Mouse (Mus musculus) left cerebral cortex, postnatal 36 days (tissue): ENCODE results near the gene Iqcc. TPM values are rescaled to one million over a fixed set of nuclear protein-coding genes. Genes with fewer than 3 reads are reported as not detected.

Experiments
- DNase-seq, 2 experiments: peaks; one replicate each; pipeline ENCODE4 v3.0.0; 2021 to 2022; ENCODE audit warnings: low spot score in 2 of 2, mixed read lengths in 1 of 2
- intact Hi-C: fragments of 180-260 bp; cut with DNase I; formaldehyde crosslinking; loops from one replicate; pipeline ENCODE4 v1.15.1; 2025
- total RNA-seq, 2 experiments: library from RNA; stranded (reverse); gene quantifications; 2 replicates each; pipeline ENCODE4 v1.2.3; 2021

Gene Iqcc
- total RNA-seq, 2 experiments from 2014 or later = 27.5 to 36.2 TPM

DNA sequence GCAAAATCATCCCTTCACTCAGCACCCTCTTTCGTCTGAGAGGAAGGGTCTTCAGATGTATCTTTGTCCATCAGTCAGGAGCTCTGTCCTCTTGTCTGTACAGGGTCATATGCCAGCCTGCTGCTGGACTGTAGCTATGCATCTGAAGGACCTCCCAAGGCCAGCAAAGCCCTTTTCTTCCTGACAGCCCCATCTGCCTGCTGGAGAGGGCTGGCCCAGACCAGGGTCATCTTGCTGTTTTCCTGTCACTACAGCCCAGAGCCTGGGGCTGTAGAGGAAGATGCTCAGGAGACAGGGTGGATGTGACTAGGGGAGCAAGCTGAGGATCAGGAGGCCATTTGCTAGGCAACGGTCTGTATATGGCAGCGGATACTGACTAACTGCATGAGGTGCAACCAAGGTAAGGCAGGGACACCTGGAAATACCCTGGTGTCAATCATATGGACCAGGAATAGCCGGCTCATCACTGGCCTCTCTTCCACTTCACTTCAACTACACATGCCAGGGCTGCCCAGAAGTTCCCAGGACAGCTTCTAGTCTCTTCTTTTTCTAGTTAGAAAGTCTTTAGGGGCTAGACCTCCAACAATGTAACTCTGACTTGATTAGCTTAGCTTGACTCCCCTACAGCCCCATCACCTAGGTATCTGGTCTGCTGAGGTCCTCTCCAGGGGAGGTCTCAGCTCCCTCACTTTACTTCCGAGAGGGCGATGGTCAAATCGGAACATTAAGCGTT, 4.1 kb upstream of the Iqcc start:
- no peak for DNase-seq
- intact Hi-C loops = no loop called here

- intact Hi-C loops = no loop called here
- DNase-seq = no peak
Measured at GRCm38 (mm10) chr4:129622120-129622802, 3.4 kb upstream of the Iqcc start.

DNA sequence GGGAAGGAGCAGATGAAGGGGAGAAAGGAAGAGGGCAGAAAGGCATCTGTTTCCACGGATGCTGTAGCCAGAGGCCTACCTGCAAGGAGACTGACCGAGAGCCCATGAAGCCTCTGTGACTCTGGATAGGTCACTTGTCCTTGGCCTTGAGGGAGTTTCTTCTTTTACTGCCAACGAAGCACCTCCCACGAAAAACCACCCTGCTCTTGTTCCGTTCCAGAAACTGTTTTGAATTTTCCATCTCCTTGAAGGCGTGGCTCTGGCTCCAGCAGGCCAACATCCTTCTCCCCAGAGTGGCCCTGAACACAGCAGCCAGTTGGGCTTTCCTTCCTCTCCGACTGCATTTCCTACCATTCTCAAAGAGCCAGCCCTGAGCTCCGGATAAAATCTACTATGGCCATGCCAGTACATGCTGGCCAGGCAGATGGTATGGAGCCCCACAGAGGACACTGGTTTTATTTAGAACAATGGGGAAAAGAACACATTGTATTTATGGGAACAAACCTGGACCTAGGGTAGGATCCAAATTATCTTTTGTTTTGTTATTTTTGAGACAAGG, 2.5 kb upstream of the Iqcc start:
- no peak for DNase-seq
- intact Hi-C loops = no loop called here

- intact Hi-C loops = no loop called here
Measured at GRCm38 (mm10) chr4:129620419-129621282, 1.8 kb upstream of the Iqcc start.

GRCm38 (mm10) chr4:129618031-129618430, 868 bp downstream of the Iqcc start:
- intact Hi-C loops = no loop called here
- DNase-seq = no peak

More at GRCm38 (mm10) chr4:129620419-129621282, 1.8 kb upstream of the Iqcc start:
- no peak for DNase-seq

GRCm38 (mm10) chr4:129617121-129617641, 1.7 kb downstream of the Iqcc start:
- intact Hi-C loops = no loop called here
- no peak for DNase-seq

DNA sequence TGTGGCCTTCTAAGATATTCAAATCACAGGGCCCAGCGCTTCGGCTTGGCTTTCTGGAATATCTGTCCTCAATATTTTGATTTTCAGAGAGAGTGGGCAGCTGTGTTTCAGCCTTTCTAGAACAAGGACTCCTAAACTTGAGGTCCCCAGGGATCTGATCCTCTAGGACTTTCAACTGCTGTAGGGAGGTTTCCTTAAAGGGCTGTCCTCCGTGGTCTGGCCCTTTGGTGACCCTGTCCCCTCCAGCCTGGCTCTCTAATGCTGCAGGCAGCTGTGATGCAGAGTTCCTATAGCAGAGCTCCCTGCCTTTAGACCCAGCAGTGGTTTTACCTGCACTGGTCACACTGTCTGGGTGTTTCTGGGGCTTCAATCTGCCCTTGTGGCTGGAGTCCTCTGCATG, 2.3 kb downstream of the Iqcc start:
- intact Hi-C loops = no loop called here

DNA sequence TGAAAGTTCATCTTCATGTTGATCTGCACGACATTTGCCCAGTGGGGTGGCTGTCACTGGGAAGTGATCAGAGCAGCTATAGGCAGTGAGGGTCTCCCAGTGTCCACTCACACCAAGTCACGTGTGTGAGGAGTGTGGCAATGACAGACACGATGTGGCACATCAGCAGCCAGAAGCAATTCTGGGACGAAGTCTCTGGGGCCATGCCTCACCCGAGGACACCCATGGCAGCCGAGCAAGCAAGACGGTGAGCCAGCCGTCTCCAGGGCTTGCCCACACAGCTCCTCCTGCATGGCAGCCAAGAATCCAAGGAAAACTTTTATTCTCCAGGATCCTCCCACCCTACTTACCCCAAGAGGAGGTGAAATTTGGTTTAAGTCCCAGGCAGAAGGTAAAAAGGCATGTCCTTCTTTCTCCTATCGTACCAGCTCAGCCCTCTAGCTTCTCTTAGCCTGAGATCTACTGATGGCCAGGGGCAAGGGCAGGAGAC, 3.1 kb downstream of the Iqcc start:
- DNase-seq = peak in 1 of 2 experiments; percentile 31
- intact Hi-C loops = no loop called here

More for the DNA sequence above, 2.3 kb downstream of the Iqcc start:
- DNase-seq = no peak

GRCm38 (mm10) chr4:129614093-129614492, 4.8 kb downstream of the Iqcc start, which contains the start of gene Dcdc2b:
Dcdc2b (minus strand) TSS chr4:129614257.
- intact Hi-C loops = no loop called here
- DNase-seq = no peak

- intact Hi-C loops = no loop called here
- no peak for DNase-seq
Measured at GRCm38 (mm10) chr4:129610472-129610871, 8.4 kb downstream of the Iqcc start.

- DNase-seq = no peak
- intact Hi-C loops = no loop called here
Measured at GRCm38 (mm10) chr4:129610026-129610425, 8.9 kb downstream of the Iqcc start.

- DNase-seq = no peak
- intact Hi-C loops = loop anchor here (5.0 kb wide), 1 partner anchor 117 kb away; the partner anchor contains the start of genes Fam229a and Tssk3
Measured at GRCm38 (mm10) chr4:129609139-129609631, 9.7 kb downstream of the Iqcc start.

DNA sequence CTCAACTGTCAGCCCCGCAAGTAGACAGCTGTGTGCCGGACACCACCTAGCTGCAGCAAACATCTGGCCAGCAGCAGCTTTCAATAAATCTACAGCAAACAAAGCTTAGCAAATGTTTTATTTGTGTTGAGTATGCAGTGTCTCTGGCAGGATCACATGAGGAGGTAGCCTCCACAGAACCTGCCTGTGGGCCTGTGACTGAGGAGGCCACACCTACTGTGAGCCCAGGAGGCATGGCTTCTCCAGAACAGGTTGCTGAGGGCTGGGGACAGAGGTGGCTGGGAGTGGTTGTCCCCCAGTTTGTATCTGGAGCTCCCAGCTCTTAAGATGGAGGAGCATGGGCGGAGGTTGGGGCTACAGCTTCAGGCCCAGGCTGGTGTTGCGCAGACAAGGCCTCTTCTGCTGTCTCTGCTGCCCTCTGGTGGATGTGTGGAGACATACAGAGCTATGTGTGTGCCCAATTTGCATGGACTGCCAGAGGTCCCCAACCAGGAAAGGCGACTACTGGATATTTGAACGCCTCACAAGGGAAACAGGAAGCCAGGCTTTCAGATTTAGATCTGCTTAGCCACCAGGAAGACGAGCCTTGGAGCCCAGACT, 10.4 kb downstream of the Iqcc start:
- DNase-seq = peak; percentile 69 to 77
- intact Hi-C loops = loop anchor here (5.0 kb wide), 1 partner anchor 116 kb away; the partner anchor contains the start of genes Fam229a and Tssk3

- DNase-seq = peak; percentile 85
- intact Hi-C loops = no loop called here
Measured at GRCm38 (mm10) chr4:129600233-129601158, 18.4 kb downstream of the Iqcc start, which contains the start of the genes Eif3i and Tmem234. Eif3i (minus strand) TSS chr4:129600648. Tmem234 (plus strand) TSS chr4:129600668.

- DNase-seq = no peak
- intact Hi-C loops = loop anchor here (5.0 kb wide), 1 partner anchor 37 kb away; no protein-coding TSS in a partner anchor
Measured at GRCm38 (mm10) chr4:129588865-129589264, 30.0 kb downstream of the Iqcc start.

DNA sequence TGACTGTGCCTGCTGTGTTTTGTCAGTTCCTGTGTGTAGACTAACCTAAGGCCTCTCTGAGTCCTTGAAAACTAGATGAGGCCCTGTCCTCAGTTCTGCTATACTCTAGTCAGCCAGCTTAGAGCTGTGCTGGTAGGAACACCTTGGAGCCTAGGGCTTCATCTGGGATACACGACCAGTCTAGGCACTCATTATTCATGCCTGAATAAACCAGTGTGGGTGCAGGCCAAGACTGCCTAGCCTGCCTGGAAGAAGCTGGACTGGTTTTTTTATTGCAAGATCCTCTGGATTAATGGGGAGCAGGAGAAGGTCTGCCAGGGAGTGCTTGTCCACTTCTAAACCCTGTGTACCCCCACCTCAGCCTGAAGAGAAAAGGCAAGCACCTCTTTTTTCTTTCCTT, 32.0 kb downstream of the Iqcc start:
- no peak for DNase-seq
- intact Hi-C loops = loop anchor here (5.0 kb wide), 1 partner anchor 35 kb away; no protein-coding TSS in a partner anchor

GRCm38 (mm10) chr4:129585773-129586172, 33.1 kb downstream of the Iqcc start:
- intact Hi-C loops = loop anchor here (5.0 kb wide), 1 partner anchor 33 kb away; no protein-coding TSS in a partner anchor
- DNase-seq = no peak
